Mouse (Mus musculus) lung, postnatal 0 days (tissue): ENCODE data around the gene Gm49321.

Experiments used
- CTCF ChIP-seq: IDR thresholded peaks from 2 replicates; pipeline ENCODE4 v1.5.1; 2016; ENCODE audit warnings: antibody characterized with exemption, mild to moderate bottlenecking
- EP300 ChIP-seq: IDR thresholded peaks from 2 replicates; pipeline ENCODE4 v1.6.1; 2016; ENCODE audit warnings: antibody characterized with exemption, mild to moderate bottlenecking, control low read depth

DNA sequence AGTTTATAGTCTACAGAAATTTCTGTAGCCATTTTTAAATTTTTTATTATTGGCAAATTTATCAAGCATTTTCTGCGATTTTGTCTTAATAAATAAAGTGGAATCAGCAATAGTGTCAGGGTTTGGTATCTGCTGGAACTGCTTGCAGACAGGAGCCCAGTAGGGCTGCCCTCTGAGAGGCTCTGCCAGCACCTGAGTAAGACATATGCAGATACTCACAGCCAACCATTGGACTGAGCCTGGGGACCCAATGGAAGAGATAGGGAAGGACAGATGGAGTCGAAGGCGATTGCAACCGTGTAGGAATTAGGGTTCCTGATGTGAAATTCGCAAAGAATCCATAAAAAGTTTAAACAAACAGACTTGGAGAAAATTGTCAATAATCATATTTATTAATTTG, 19.0 kb upstream of the Gm49321 start:
- TF ChIP-seq CTCF = no peak
- no peak for TF ChIP-seq EP300
